Mouse (Mus musculus): ENCODE results near the gene Ntrk1.

DNA sequence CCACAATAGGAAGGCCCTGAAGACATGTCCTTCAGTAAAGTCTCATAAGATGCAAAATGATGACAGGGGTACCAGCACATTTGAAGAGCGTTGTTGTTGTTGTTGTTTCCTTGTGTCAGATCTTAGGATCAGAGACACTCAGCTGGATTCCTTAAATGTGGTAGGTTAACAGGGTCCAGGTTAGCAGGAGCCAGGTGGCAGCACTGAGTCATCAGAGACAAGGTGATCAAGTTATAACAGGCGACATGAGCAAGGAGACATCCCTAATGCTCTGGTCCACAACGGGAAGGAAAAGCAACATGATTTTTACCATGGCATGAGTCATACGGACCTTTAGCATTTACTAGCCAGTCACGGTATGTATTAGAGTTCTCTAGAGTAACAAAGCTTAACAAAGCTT, 38.5 kb upstream of the Ntrk1 start:
- no peak for TF ChIP-seq CTCF (IDR thresholded peaks at IDR 0.05; ENCODE audit: borderline replicate concordance, extremely low read depth, insufficient read depth, insufficient read length)
- TF ChIP-seq POLR2A (IDR thresholded peaks at IDR 0.05; ENCODE audit: borderline replicate concordance, extremely low read depth, insufficient read depth, insufficient read length, poor library complexity, severe bottlenecking): no peak
